Mouse (Mus musculus): Measurements from ENCODE around the gene Nr4a1. TPM values are rescaled to one million over a fixed set of nuclear protein-coding genes. Genes with fewer than 3 reads are reported as not detected.

Gene Nr4a1
- polyA plus RNA-seq, 1 experiment from 2014 or later = 1.3 TPM

DNA sequence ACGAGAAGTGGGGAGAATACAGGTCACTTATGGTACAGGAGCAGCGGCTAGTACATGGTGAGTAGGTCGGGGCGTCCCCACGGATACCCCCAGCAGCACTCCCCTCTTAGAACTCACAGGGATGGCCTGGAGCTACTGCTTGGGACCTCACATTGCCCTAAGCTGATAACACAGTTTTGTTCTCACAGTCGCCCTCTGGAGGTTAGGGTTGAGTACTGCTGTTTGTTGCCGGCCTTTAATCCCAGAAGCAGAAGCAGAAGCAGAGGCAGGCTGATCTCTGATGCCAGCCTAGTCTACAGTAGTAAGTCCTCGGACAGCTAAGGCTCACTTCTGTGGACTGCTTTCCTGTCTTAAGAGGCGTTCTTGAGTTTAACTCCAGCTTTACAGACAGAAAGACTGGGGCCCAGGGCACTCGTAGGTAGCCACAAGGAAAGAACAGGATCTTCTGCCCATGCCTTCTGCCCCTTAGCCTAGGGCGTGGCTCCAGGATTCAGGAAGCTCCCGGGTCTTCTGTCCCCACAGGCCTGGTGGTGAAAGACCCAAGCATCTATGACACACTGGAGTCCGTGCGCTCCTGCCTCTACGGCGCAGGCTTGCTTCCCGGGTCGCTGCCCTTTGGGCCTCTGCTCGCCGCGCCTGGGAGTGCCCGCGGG is 22.9 kb upstream of the Nr4a1 start:
- Histone ChIP-seq H3K9ac (ENCODE audit: low read length) (no peak overlapping the region), H3K4me3 (ENCODE audit: low read depth, low read length) (no peak overlapping the region), H3K36me3 (ENCODE audit: control insufficient read depth, insufficient read depth, low read length) (peaks cover 7% of the 10 kb centered on the region; the same call in 1 of the 2 replicates), H3K4me1 (ENCODE audit: control insufficient read depth, insufficient read depth, low read length) (peaks cover 7% of the 10 kb centered on the region; the same call in 1 of the 2 replicates), H3K27me3 (ENCODE audit: control insufficient read depth, insufficient read depth, low read length) (no peaks in the 10 kb centered on the region), H3K4me2 (peak overlapping the region; percentile 23; the same call in 1 of the 2 replicates), H3K9me3 (ENCODE audit: control insufficient read depth, low read length) (no peaks in the 10 kb centered on the region), H3K27ac (ENCODE audit: low read depth, low read length) (no peak overlapping the region)
- no peak for ATAC-seq (ENCODE audit: low FRiP score)
- peak; percentile 85 for DNase-seq (ENCODE audit: low spot score, missing footprints)
- 81% methylated on average over 23 of the region's 23 CpGs for WGBS

DNA sequence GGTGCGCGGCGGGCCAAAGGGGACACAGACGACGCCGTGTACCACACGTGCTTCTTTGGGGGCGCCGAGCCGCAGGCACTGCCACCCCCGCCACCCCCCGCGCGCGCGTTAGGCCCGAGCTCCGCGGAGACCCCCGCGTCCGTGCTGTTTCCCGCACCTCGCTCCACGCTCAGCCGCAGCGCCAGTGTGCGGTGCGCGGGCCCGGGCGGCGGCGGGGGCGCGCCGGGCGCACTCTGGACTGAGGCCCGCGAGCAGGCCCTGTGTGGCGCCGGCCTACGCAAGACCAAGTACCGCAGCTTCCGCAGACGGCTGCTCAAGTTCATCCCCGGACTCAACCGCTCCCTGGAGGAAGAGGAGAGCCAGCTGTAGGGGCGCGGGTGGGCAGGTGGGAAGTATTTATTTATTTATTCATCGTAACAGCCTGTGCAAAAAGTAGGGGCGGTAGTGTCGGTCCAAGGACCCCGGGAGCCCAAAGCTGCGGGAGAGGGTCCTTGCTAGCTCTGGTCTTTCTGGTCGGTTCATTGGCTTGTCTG is 22.4 kb upstream of the Nr4a1 start:
- H3K27ac ChIP-seq (ENCODE audit: low read depth, low read length) = no peak overlapping the region
- peaks cover 7% of the 10 kb centered on the region; the same call in 1 of the 2 replicates for H3K4me1 ChIP-seq (ENCODE audit: control insufficient read depth, insufficient read depth, low read length)
- WGBS = 48% methylated on average over 56 of the region's 56 CpGs
- no peak overlapping the region for H3K4me3 ChIP-seq (ENCODE audit: low read depth, low read length)
- no peaks in the 10 kb centered on the region for H3K9me3 ChIP-seq (ENCODE audit: control insufficient read depth, low read length)
- no peaks in the 10 kb centered on the region for H3K27me3 ChIP-seq (ENCODE audit: control insufficient read depth, insufficient read depth, low read length)
- DNase-seq (ENCODE audit: low spot score, missing footprints) (peak; percentile 76), ATAC-seq (ENCODE audit: low FRiP score) (no peak; the same call in 1 of the 2 replicates)
- H3K36me3 ChIP-seq (ENCODE audit: control insufficient read depth, insufficient read depth, low read length) = peaks cover 7% of the 10 kb centered on the region; the same call in 1 of the 2 replicates
- no peak overlapping the region for H3K9ac ChIP-seq (ENCODE audit: low read length)
- H3K4me2 ChIP-seq = peak overlapping the region; percentile 23; the same call in 1 of the 2 replicates

DNA sequence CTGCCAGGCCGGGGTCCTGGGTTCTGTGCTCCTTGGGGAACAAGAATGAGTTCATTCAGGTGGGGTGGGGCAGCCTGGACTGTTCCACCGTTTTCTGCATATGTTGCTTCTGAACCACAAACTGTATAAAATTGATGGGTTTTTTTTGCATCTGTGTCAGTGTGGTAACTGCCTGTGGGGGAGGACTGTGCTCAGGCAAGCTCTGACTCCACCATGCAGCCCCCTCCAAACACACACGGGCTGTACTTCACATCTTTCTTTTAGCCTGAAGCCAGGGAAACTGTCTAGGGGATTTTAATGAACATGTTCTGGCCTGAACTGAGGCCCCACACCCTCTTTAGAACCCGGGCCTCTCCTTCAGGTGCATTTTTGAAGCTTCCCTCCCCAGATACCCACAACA is 21.5 kb upstream of the Nr4a1 start:
- 77% methylated on average over 4 of the region's 4 CpGs for WGBS

DNA sequence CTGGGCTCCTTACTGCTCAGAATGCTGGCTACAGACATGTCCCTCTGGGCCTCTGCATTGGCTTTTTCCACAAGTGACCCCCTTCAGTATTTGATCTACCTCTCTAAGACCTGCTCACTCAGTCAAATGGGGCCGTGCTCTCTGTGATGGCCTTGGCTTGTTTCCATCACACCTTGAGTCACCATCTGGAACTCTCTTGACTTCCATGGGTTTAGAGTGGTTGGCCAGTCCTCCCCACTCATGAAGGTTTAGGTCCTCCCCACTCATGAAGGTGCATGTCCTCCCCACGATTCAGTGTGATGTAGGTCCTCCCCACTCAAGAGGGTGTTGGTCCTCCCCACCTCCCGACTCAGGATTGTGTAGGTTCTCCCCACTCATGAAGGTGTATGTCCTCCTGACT is 20.9 kb upstream of the Nr4a1 start:
- 93% methylated on average over 3 of the region's 3 CpGs for WGBS
- H3K9ac ChIP-seq (ENCODE audit: low read length) = no peak overlapping the region
- H3K4me3 ChIP-seq (ENCODE audit: low read depth, low read length) = no peak overlapping the region
- no peak overlapping the region for H3K4me2 ChIP-seq
- H3K36me3 ChIP-seq (ENCODE audit: control insufficient read depth, insufficient read depth, low read length) = peaks cover 7% of the 10 kb centered on the region; the same call in 1 of the 2 replicates
- no peak for ATAC-seq (ENCODE audit: low FRiP score)
- peak; percentile 78 for DNase-seq (ENCODE audit: low spot score, missing footprints)
- H3K27me3 ChIP-seq (ENCODE audit: control insufficient read depth, insufficient read depth, low read length) = no peaks in the 10 kb centered on the region; the same call in 1 of the 2 replicates
- peaks cover 4% of the 10 kb centered on the region; the same call in 1 of the 2 replicates for H3K4me1 ChIP-seq (ENCODE audit: control insufficient read depth, insufficient read depth, low read length)
- H3K27ac ChIP-seq (ENCODE audit: low read depth, low read length) = no peak overlapping the region
- H3K9me3 ChIP-seq (ENCODE audit: control insufficient read depth, low read length) = no peaks in the 10 kb centered on the region

More for the DNA sequence above, 21.5 kb upstream of the Nr4a1 start:
- Histone ChIP-seq H3K4me1 (ENCODE audit: control insufficient read depth, insufficient read depth, low read length) (peaks cover 7% of the 10 kb centered on the region; the same call in 1 of the 2 replicates), H3K9ac (ENCODE audit: low read length) (no peak overlapping the region), H3K36me3 (ENCODE audit: control insufficient read depth, insufficient read depth, low read length) (peaks cover 7% of the 10 kb centered on the region; the same call in 1 of the 2 replicates), H3K4me3 (ENCODE audit: low read depth, low read length) (no peak overlapping the region), H3K4me2 (no peak overlapping the region), H3K9me3 (ENCODE audit: control insufficient read depth, low read length) (no peaks in the 10 kb centered on the region), H3K27ac (ENCODE audit: low read depth, low read length) (no peak overlapping the region), H3K27me3 (ENCODE audit: control insufficient read depth, insufficient read depth, low read length) (no peaks in the 10 kb centered on the region)
- DNase-seq (ENCODE audit: low spot score, missing footprints) (peak; percentile 69), ATAC-seq (ENCODE audit: low FRiP score) (no peak)

DNA sequence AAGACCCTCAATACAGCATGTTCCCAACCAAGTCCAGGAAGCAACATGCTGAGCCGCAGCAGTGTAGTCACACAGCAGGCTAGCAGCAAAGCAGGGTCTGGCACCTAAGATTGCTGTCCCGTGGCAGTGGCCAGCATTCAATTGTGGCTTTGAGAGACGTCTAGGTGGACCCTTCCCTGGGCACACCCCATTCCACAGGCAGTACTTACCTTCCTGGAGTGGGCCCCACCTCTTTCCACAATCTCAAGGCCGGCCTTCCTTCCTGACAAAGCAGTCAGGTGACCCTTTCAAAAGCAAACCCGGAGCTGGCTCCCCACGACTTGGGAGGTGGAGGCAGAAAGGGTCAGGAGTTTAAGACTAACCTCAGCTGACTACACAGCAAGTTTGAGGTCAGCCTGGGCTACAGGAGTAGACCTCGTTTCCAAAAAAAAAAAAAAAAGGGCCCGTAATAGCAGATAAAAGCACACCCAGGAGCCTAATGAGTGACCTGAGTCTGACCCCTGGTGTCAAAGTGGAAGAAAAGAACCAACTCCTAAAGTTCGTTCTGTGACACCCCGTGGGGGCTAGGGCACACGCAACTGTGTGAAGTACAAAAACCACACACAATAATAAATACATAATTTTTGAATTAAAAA is 20.3 kb upstream of the Nr4a1 start:
- peak; percentile 80 for DNase-seq (ENCODE audit: low spot score, missing footprints)
- no peak overlapping the region for H3K9ac ChIP-seq (ENCODE audit: low read length)
- no peak for ATAC-seq (ENCODE audit: low FRiP score)

DNA sequence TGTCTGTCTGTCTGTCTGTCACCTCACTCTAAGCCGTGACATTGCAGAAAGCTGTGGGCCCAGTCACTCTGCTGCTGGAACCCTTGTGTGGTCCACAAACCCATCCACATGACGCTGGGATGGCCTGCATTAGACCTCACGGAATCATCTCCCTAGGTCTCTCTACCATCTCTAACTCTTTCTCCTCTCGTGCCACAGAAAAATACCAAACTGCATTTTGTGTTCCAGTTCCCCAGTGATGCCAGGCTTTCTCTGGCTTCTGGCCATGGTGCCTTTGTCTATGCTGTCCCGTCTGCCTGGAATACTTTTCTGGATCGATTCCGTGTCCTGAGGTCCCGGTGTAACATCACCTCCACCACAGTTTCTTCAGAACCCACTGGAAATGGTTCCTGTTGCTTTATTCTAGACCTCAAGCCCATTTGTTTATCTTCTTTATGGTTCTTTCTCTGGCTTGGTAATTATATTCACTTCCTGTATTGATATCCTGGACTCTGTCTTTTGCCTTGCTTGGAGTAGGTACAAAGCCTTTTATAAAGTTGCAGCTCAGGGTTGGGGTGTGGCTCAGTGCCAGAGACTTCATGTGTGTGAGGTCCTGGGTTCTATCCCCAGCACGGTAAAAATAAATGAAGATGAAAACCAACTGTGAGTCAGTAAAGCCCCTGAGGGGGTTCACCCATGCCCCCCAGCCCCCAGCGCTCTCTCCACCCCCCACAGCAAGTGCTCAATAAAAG is 19.3 kb upstream of the Nr4a1 start:
- ATAC-seq (ENCODE audit: low FRiP score) = no peak
- Histone ChIP-seq H3K4me2 (no peak overlapping the region), H3K4me1 (ENCODE audit: control insufficient read depth, insufficient read depth, low read length) (peaks cover 4% of the 10 kb centered on the region; the same call in 1 of the 2 replicates), H3K27ac (ENCODE audit: low read depth, low read length) (no peak overlapping the region), H3K4me3 (ENCODE audit: low read depth, low read length) (no peak overlapping the region), H3K27me3 (ENCODE audit: control insufficient read depth, insufficient read depth, low read length) (no peaks in the 10 kb centered on the region; the same call in 1 of the 2 replicates), H3K9me3 (ENCODE audit: control insufficient read depth, low read length) (no peaks in the 10 kb centered on the region), H3K36me3 (ENCODE audit: control insufficient read depth, insufficient read depth, low read length) (peaks cover 7% of the 10 kb centered on the region; the same call in 1 of the 2 replicates), H3K9ac (ENCODE audit: low read length) (no peak overlapping the region)
- DNase-seq (ENCODE audit: low spot score, missing footprints) = peak; percentile 72
- 78% methylated on average over 10 of the region's 10 CpGs for WGBS

More for the DNA sequence above, 20.3 kb upstream of the Nr4a1 start:
- no peaks in the 10 kb centered on the region; the same call in 1 of the 2 replicates for H3K27me3 ChIP-seq (ENCODE audit: control insufficient read depth, insufficient read depth, low read length)
- no peaks in the 10 kb centered on the region for H3K9me3 ChIP-seq (ENCODE audit: control insufficient read depth, low read length)
- H3K27ac ChIP-seq (ENCODE audit: low read depth, low read length) = no peak overlapping the region
- peaks cover 7% of the 10 kb centered on the region; the same call in 1 of the 2 replicates for H3K36me3 ChIP-seq (ENCODE audit: control insufficient read depth, insufficient read depth, low read length)
- H3K4me3 ChIP-seq (ENCODE audit: low read depth, low read length) = no peak overlapping the region
- H3K4me2 ChIP-seq = no peak overlapping the region
- 30% methylated on average over 11 of the region's 11 CpGs for WGBS
- peaks cover 4% of the 10 kb centered on the region; the same call in 1 of the 2 replicates for H3K4me1 ChIP-seq (ENCODE audit: control insufficient read depth, insufficient read depth, low read length)

DNA sequence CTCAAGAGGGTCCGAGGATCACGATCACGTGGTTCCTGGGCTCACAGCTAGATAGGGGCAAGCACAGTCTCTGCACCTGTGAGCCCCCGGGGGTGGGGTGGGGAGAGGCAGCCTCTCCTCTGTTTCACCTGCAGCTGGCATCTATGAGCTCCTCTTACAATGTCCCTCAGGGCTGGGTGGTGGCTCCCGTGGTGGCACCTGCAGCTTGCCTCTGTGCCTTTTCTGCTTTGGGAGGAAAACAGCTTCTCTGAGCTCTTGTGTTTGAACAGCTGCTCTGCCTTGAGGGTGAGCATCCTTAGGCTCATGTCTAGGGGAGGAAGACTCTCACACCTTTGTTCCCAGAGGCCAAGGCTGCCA is 18.7 kb upstream of the Nr4a1 start:
- Histone ChIP-seq H3K27me3 (ENCODE audit: control insufficient read depth, insufficient read depth, low read length) (no peaks in the 10 kb centered on the region; the same call in 1 of the 2 replicates), H3K9me3 (ENCODE audit: control insufficient read depth, low read length) (no peaks in the 10 kb centered on the region), H3K9ac (ENCODE audit: low read length) (no peak overlapping the region), H3K4me3 (ENCODE audit: low read depth, low read length) (no peak overlapping the region), H3K27ac (ENCODE audit: low read depth, low read length) (no peak overlapping the region), H3K36me3 (ENCODE audit: control insufficient read depth, insufficient read depth, low read length) (peaks cover 5% of the 10 kb centered on the region; the same call in 1 of the 2 replicates), H3K4me2 (no peak overlapping the region), H3K4me1 (ENCODE audit: control insufficient read depth, insufficient read depth, low read length) (peaks cover 4% of the 10 kb centered on the region; the same call in 1 of the 2 replicates)
- WGBS = 47% methylated on average over 5 of the region's 5 CpGs
- no peak for ATAC-seq (ENCODE audit: low FRiP score)
- DNase-seq (ENCODE audit: low spot score, missing footprints) = no peak

DNA sequence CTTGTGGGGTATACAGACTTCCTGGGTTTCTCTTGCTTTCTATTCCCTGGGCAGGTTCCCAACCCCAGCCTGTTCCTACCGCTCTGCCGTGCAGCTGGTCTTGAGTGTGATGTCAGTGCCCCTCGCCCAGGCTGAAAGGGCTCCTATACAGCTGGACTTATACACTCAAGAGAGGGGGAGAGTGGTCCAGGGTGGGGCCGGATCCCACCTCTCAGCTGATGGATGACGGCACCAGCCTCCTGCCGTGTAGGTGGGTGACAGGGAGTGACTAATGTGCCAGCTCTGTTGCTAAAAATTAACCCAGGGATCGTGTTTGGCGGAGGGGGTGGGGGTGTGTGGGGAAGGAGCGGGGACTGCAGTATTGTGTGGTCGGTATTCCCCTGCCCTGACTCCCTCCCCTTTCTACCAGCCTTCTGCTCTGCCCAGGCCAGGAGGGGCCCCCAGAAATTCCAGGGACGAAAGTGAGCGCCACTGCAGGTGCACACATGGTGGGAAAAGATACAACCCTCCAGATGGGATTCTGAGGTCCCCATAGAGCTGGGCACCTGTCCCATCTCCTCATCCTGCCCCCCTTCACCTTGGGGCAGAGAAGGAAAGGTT is 18.2 kb upstream of the Nr4a1 start:
- no peak overlapping the region for H3K9ac ChIP-seq (ENCODE audit: low read length)
- H3K36me3 ChIP-seq (ENCODE audit: control insufficient read depth, insufficient read depth, low read length) = peaks cover 3% of the 10 kb centered on the region; the same call in 1 of the 2 replicates
- peaks cover 5% of the 10 kb centered on the region; the same call in 1 of the 2 replicates for H3K4me1 ChIP-seq (ENCODE audit: control insufficient read depth, insufficient read depth, low read length)
- H3K27ac ChIP-seq (ENCODE audit: low read depth, low read length) = no peak overlapping the region
- no peaks in the 10 kb centered on the region; the same call in 1 of the 2 replicates for H3K27me3 ChIP-seq (ENCODE audit: control insufficient read depth, insufficient read depth, low read length)
- DNase-seq (ENCODE audit: low spot score, missing footprints) (no peak), ATAC-seq (ENCODE audit: low FRiP score) (no peak)
- H3K4me2 ChIP-seq = no peak overlapping the region
- no peak overlapping the region for H3K4me3 ChIP-seq (ENCODE audit: low read depth, low read length)
- 55% methylated on average over 12 of the region's 12 CpGs for WGBS
- no peaks in the 10 kb centered on the region for H3K9me3 ChIP-seq (ENCODE audit: control insufficient read depth, low read length)
